Mouse (Mus musculus) lung, postnatal 14 days (tissue): ENCODE measurements around the gene Zdhhc14.

Source experiments
- DNase-seq: peaks from one replicate; pipeline ENCODE4 v3.0.0; 2021

Gene Zdhhc14

GRCm38 (mm10) chr17:5560212-5560611 is 67.9 kb downstream of the Zdhhc14 start:
- DNase-seq, result no peak

GRCm38 (mm10) chr17:5563108-5563507 is 70.8 kb downstream of the Zdhhc14 start:
- DNase-seq, result no peak

GRCm38 (mm10) chr17:5566006-5566405 is 73.6 kb downstream of the Zdhhc14 start:
- DNase-seq, result no peak

- no peak for DNase-seq
Measured at GRCm38 (mm10) chr17:5567943-5568342, 75.6 kb downstream of the Zdhhc14 start.

GRCm38 (mm10) chr17:5569131-5570030 is 77.0 kb downstream of the Zdhhc14 start:
- DNase-seq, result no peak

- no peak for DNase-seq
Measured at GRCm38 (mm10) chr17:5572096-5572730, 79.9 kb downstream of the Zdhhc14 start.

- no peak for DNase-seq
Measured at GRCm38 (mm10) chr17:5572745-5573420, 80.5 kb downstream of the Zdhhc14 start.

- DNase-seq, result no peak
Measured at GRCm38 (mm10) chr17:5574672-5575071, 82.3 kb downstream of the Zdhhc14 start.

- DNase-seq, result peak; percentile 40
Measured at GRCm38 (mm10) chr17:5575518-5575917, 83.2 kb downstream of the Zdhhc14 start.

- DNase-seq, result no peak
Measured at GRCm38 (mm10) chr17:5582232-5582631, 89.9 kb downstream of the Zdhhc14 start.

- no peak for DNase-seq
Measured at GRCm38 (mm10) chr17:5582937-5583336, 90.6 kb downstream of the Zdhhc14 start.

GRCm38 (mm10) chr17:5583472-5584145 is 91.3 kb downstream of the Zdhhc14 start:
- DNase-seq, result no peak

- DNase-seq, result no peak
Measured at GRCm38 (mm10) chr17:5591604-5592209, 99.3 kb downstream of the Zdhhc14 start.

GRCm38 (mm10) chr17:5593071-5593470 is 100.7 kb downstream of the Zdhhc14 start:
- no peak for DNase-seq

GRCm38 (mm10) chr17:5595068-5595467 is 102.7 kb downstream of the Zdhhc14 start:
- no peak for DNase-seq

GRCm38 (mm10) chr17:5596490-5596889 is 104.1 kb downstream of the Zdhhc14 start:
- DNase-seq, result no peak

- DNase-seq, result no peak
Measured at GRCm38 (mm10) chr17:5598999-5599398, 106.6 kb downstream of the Zdhhc14 start.

GRCm38 (mm10) chr17:5600505-5601027 is 108.2 kb downstream of the Zdhhc14 start:
- peak; percentile 36 for DNase-seq

- no peak for DNase-seq
Measured at GRCm38 (mm10) chr17:5601953-5602352, 109.6 kb downstream of the Zdhhc14 start.

GRCm38 (mm10) chr17:5606151-5606591 is 113.8 kb downstream of the Zdhhc14 start:
- DNase-seq, result no peak

- DNase-seq, result no peak
Measured at GRCm38 (mm10) chr17:5607352-5607751, 115.0 kb downstream of the Zdhhc14 start.

GRCm38 (mm10) chr17:5609875-5610552 is 117.7 kb downstream of the Zdhhc14 start:
- DNase-seq, result no peak
